Mouse (Mus musculus) CH12.LX (cell line): ENCODE data around the gene Lhcgr. TPM values are rescaled to one million over a fixed set of nuclear protein-coding genes. Genes with fewer than 3 reads are reported as not detected.

Experiments
- DNase-seq: peaks from one replicate; pipeline ENCODE4 v3.0.0-alpha.2; 2013; ENCODE audit errors: extremely low read depth
- H3K27ac ChIP-seq: 2 replicates; pipeline ENCODE4 v1.5.1; 2012; ENCODE audit warnings: low read depth, mild to moderate bottlenecking, control low read depth, moderate library complexity; ENCODE audit not compliant: insufficient read depth
- H3K27me3 ChIP-seq: replicated peaks from 2 replicates; pipeline ENCODE3; 2012; ENCODE audit warnings: inconsistent platforms
- H3K36me3 ChIP-seq, 2 experiments: replicated peaks in 1 of 2; 2 replicates each; pipeline versions ENCODE3 to v1.6.1; 2012; ENCODE audit warnings: inconsistent platforms in 1 of 2, low read length in 1 of 2, mild to moderate bottlenecking in 1 of 2, mixed read lengths in 1 of 2, moderate library complexity in 1 of 2; ENCODE audit not compliant: control insufficient read depth in 1 of 2, insufficient read depth in 1 of 2
- H3K4me1 ChIP-seq, 2 experiments: 2 replicates each; pipeline ENCODE4 v1.6.1; 2012; ENCODE audit warnings: inconsistent platforms in 1 of 2, moderate library complexity in 1 of 2; ENCODE audit not compliant: insufficient read depth in 2 of 2, control insufficient read depth in 1 of 2
- H3K4me2 ChIP-seq: 2 replicates; pipeline ENCODE4 v1.6.1; 2012; ENCODE audit warnings: low read depth, mild to moderate bottlenecking, control low read depth; ENCODE audit not compliant: poor library complexity, insufficient read depth, severe bottlenecking
- H3K4me3 ChIP-seq, 3 experiments: fragments of 150-350 bp in 1 of 3; sonication (generic) in 1 of 3; replicated peaks in 1 of 3; 2 replicates each; pipeline versions ENCODE3 to v1.5.1; 2011 to 2012; ENCODE audit warnings: low read depth in 2 of 3, low read length in 2 of 3, mild to moderate bottlenecking in 2 of 3, moderate library complexity in 2 of 3, control low read depth in 1 of 3, improper control_type of control experiment in 1 of 3, inconsistent platforms in 1 of 3, mixed read lengths in 1 of 3; ENCODE audit not compliant: poor library complexity in 1 of 3
- H3K79me2 ChIP-seq: replicated peaks from 2 replicates; pipeline ENCODE4 v1.6.1; 2012; ENCODE audit warnings: mild to moderate bottlenecking, moderate library complexity; ENCODE audit not compliant: control insufficient read depth, poor library complexity, insufficient read depth, severe bottlenecking; ENCODE audit errors: extremely low read depth
- H3K9ac ChIP-seq: 2 replicates; pipeline ENCODE4 v1.6.1; 2012; ENCODE audit warnings: low read depth, mild to moderate bottlenecking, control low read depth, moderate library complexity; ENCODE audit not compliant: insufficient read depth
- H3K9me3 ChIP-seq: replicated peaks from 2 replicates; pipeline ENCODE3; 2012; ENCODE audit warnings: low read length, inconsistent platforms, mixed read lengths
- BHLHE40 ChIP-seq: IDR thresholded peaks from 2 replicates; pipeline ENCODE4 v1.6.1; 2011; ENCODE audit warnings: mild to moderate bottlenecking, low read depth, low read length, improper control_type of control experiment
- CHD1 ChIP-seq: IDR thresholded peaks from 2 replicates; pipeline ENCODE4 v1.6.1; 2012; ENCODE audit warnings: low read depth, low read length, improper control_type of control experiment, inconsistent platforms
- CHD2 ChIP-seq: IDR thresholded peaks from 2 replicates; pipeline ENCODE4 v1.6.1; 2011; ENCODE audit warnings: low read length, improper control_type of control experiment
- E2F4 ChIP-seq: IDR thresholded peaks from 2 replicates; pipeline ENCODE4 v1.6.1; 2011; ENCODE audit warnings: low read depth, low read length, improper control_type of control experiment; ENCODE audit not compliant: insufficient replicate concordance
- ELF1 ChIP-seq: IDR thresholded peaks from 2 replicates; pipeline ENCODE4 v1.6.1; 2014; ENCODE audit warnings: low read depth, mild to moderate bottlenecking, inconsistent platforms, low read length, improper control_type of control experiment
- EP300 ChIP-seq: IDR thresholded peaks from 2 replicates; pipeline ENCODE4 v1.6.1; 2011; ENCODE audit warnings: low read length, improper control_type of control experiment
- ETS1 ChIP-seq: conservative IDR thresholded peaks from 2 replicates; pipeline ENCODE4 v1.6.1; 2012; ENCODE audit warnings: low read depth, mild to moderate bottlenecking, inconsistent platforms, low read length, improper control_type of control experiment, moderate library complexity
- GABPA ChIP-seq: IDR thresholded peaks from 2 replicates; pipeline ENCODE4 v1.6.1; 2012; ENCODE audit warnings: low read depth, low read length, improper control_type of control experiment, inconsistent platforms; ENCODE audit not compliant: insufficient replicate concordance
- IRF4 ChIP-seq: IDR thresholded peaks from 2 replicates; pipeline ENCODE4 v1.6.1; 2014; ENCODE audit warnings: low read depth, mild to moderate bottlenecking, inconsistent platforms, low read length, improper control_type of control experiment
- JUND ChIP-seq: conservative IDR thresholded peaks from 2 replicates; pipeline ENCODE4 v1.6.1; 2011; ENCODE audit warnings: low read depth, low read length, improper control_type of control experiment
- KAT2A ChIP-seq: IDR thresholded peaks from 2 replicates; pipeline ENCODE4 v1.6.1; 2012; ENCODE audit warnings: low read length, improper control_type of control experiment, inconsistent platforms; ENCODE audit not compliant: insufficient replicate concordance
- MAFK ChIP-seq: IDR thresholded peaks from 2 replicates; pipeline ENCODE4 v1.6.1; 2011; ENCODE audit warnings: low read length, improper control_type of control experiment; ENCODE audit not compliant: insufficient replicate concordance
- MAX ChIP-seq: IDR thresholded peaks from 2 replicates; pipeline ENCODE4 v1.6.1; 2011; ENCODE audit warnings: low read length, improper control_type of control experiment
- MAZ ChIP-seq: IDR thresholded peaks from 2 replicates; pipeline ENCODE4 v1.6.1; 2012; ENCODE audit warnings: low read depth, mild to moderate bottlenecking, inconsistent platforms, low read length, improper control_type of control experiment, moderate library complexity
- MEF2A ChIP-seq: IDR thresholded peaks from 2 replicates; pipeline ENCODE4 v1.6.1; 2014; ENCODE audit warnings: low read depth, mild to moderate bottlenecking, inconsistent platforms, low read length, improper control_type of control experiment, borderline replicate concordance
- MYC ChIP-seq: IDR thresholded peaks from 2 replicates; pipeline ENCODE4 v1.6.1; 2011; ENCODE audit warnings: low read depth, mild to moderate bottlenecking, improper control_type of control experiment, low read length
- PAX5 ChIP-seq: IDR thresholded peaks from 2 replicates; pipeline ENCODE4 v1.6.1; 2012; ENCODE audit warnings: low read length, inconsistent platforms, mixed read lengths
- POLR2A ChIP-seq: IDR thresholded peaks from 2 replicates; pipeline ENCODE4 v1.6.1; 2011; ENCODE audit warnings: low read depth, mild to moderate bottlenecking, improper control_type of control experiment, low read length
- POLR2AphosphoS2 ChIP-seq: IDR thresholded peaks from 2 replicates; pipeline ENCODE4 v1.6.1; 2011; ENCODE audit warnings: low read depth, low read length, improper control_type of control experiment
- RAD21 ChIP-seq: IDR thresholded peaks from 2 replicates; pipeline ENCODE4 v1.6.1; 2011; ENCODE audit warnings: low read depth, mild to moderate bottlenecking, low read length, improper control_type of control experiment, moderate library complexity
- RCOR1 ChIP-seq: conservative IDR thresholded peaks from 2 replicates; pipeline ENCODE4 v1.6.1; 2012; ENCODE audit warnings: low read depth, mild to moderate bottlenecking, inconsistent platforms, low read length, improper control_type of control experiment
- SIN3A ChIP-seq: IDR thresholded peaks from 2 replicates; pipeline ENCODE4 v1.6.1; 2012; ENCODE audit warnings: low read length, improper control_type of control experiment, inconsistent platforms
- SMC3 ChIP-seq: IDR thresholded peaks from 2 replicates; pipeline ENCODE4 v1.6.1; 2011; ENCODE audit warnings: low read depth, low read length, improper control_type of control experiment
- TBP ChIP-seq: conservative IDR thresholded peaks from 2 replicates; pipeline ENCODE4 v1.6.1; 2011; ENCODE audit warnings: low read depth, low read length, improper control_type of control experiment
- UBTF ChIP-seq: IDR thresholded peaks from 2 replicates; pipeline ENCODE4 v1.6.1; 2012; ENCODE audit warnings: low read depth, mild to moderate bottlenecking, inconsistent platforms, low read length, improper control_type of control experiment, moderate library complexity
- USF1 ChIP-seq: IDR thresholded peaks from 2 replicates; pipeline ENCODE4 v1.6.1; 2014; ENCODE audit warnings: low read depth, mild to moderate bottlenecking, inconsistent platforms, low read length, improper control_type of control experiment
- ZC3H11A ChIP-seq: IDR thresholded peaks from 2 replicates; pipeline ENCODE4 v1.6.1; 2012; ENCODE audit warnings: low read depth, mild to moderate bottlenecking, inconsistent platforms, low read length, improper control_type of control experiment
- ZKSCAN1 ChIP-seq: IDR thresholded peaks from 2 replicates; pipeline ENCODE4 v1.6.1; 2012; ENCODE audit warnings: low read depth, inconsistent platforms, low read length, improper control_type of control experiment, borderline replicate concordance
- ZMIZ1 ChIP-seq: IDR thresholded peaks from 2 replicates; pipeline ENCODE4 v1.6.1; 2012; ENCODE audit warnings: low read depth, mild to moderate bottlenecking, inconsistent platforms, low read length, improper control_type of control experiment
- ZNF384 ChIP-seq: IDR thresholded peaks from 2 replicates; pipeline ENCODE4 v1.6.1; 2012; ENCODE audit warnings: low read depth, low read length, improper control_type of control experiment, inconsistent platforms
- dilution Hi-C: fragments of 300-500 bp; cut with MboI; formaldehyde crosslinking; loops from 2 replicates; pipeline ENCODE4 v1.14.3; 2020; ENCODE audit warnings: low sequenced_read_pairs; ENCODE audit not compliant: extremely low pct_unique_long_range_greater_than_20kb, extremely low pct_ligation_motif_present
- in situ Hi-C: fragments of 300-500 bp; cut with MboI; formaldehyde crosslinking; loops from 3 replicates; pipeline ENCODE4 v1.14.3; 2019; ENCODE audit warnings: low sequenced_read_pairs, low pct_ligation_motif_present, low pct_unique_long_range_greater_than_20kb, mixed read lengths
- polyA plus RNA-seq: library from polyadenylated mRNA; unstranded; fragments of >175 nt; gene quantifications from 2 replicates; pipeline ENCODE4 v1.2.1, GENCODE M21; 2012; ENCODE audit warnings: low read depth; ENCODE audit not compliant: insufficient read length
- total RNA-seq, 2 experiments: library from RNA; depleted of rRNA; stranded (reverse); fragments of 300-350 nt in 1 of 2; fragments of >200 nt in 1 of 2; gene quantifications; 2 replicates each; pipeline ENCODE4 v1.2.3; 2012 to 2014

Lhcgr gene
- total and polyA plus RNA-seq, 3 experiments, result not detected

DNA sequence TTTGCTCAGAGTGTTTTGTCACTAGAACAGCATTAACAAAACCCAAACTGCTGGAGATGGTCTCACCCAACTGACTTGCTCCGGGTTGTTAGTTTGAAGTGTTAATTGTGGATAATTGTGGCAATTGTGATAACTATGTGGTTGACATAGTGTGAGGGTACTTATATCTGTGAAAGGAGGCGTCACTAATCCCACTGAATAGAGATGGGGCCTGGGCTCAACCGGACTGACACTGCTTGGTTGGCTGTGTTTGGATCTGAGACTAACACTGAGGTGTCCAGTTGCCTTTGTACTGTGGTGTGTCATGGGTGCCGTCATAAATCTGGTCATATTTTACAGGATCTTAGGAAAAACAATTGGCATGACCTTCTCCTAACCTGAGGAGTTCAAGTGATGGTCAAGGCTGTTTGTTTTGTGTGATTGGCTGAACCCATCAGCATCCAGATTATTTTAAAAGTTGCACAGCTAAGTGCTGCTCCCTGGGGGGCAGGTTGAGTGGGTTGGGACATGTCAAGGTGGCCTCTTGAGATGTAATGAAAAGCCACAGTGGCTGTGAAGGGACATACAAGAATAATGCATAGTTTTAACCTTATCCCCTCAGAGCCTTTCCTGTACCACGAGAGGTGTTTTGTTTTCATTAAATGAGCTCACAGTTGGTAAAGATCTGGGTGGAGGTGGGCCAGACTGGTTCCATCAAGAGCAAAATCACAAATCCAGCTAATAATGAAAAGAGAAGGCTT, 28.2 kb downstream of the Lhcgr start:
- H3K27me3 ChIP-seq, result no peaks in the 10 kb centered on the region
- H3K36me3 ChIP-seq, result no peaks in the 10 kb centered on the region
- peaks cover 3% of the 10 kb centered on the region for H3K9me3 ChIP-seq
- H3K27ac ChIP-seq, result no peak overlapping the region
- no peak overlapping the region for H3K4me2 ChIP-seq
- H3K9ac ChIP-seq, result no peak overlapping the region
- TF ChIP-seq POLR2AphosphoS2 (no peak), ZC3H11A (no peak), KAT2A (no peak), ETS1 (no peak), MAZ (no peak), ZKSCAN1 (no peak), IRF4 (no peak), TBP (no peak), PAX5 (no peak), RCOR1 (no peak), GABPA (no peak), SIN3A (no peak), ZMIZ1 (no peak), SMC3 (no peak)
- DNase-seq, result no peak
- in situ Hi-C loops (no loop called here), dilution Hi-C loops (no loop called here)
- H3K4me3 ChIP-seq, result no peak overlapping the region
- peaks cover 5 to 10% of the 10 kb centered on the region in 2 experiments; a peak in 3 of 4 replicates for H3K4me1 ChIP-seq
- H3K79me2 ChIP-seq, result no peaks in the 10 kb centered on the region

DNA sequence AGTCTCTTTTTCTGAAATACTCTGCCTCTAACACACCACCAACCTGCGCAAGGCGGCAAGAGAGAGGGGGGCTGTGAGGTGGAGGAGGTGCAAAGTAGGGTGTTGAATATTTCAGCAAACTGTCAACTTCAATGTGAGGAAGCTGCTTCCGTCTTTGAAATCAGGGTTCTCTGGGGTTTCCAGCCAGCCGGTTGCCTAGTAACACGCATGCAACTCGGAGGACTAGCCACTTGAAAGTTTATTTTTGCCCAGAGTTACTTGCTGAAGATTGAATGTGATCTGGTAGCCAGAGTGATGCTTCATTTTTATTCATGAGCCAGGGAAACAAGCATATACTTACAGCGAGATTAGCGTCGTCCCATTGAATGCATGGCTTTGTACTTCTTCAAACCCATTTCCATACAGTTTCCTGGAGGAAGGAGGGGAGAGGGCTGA, 33.8 kb downstream of the Lhcgr start:
- Histone ChIP-seq H3K4me1 (peaks cover 0 to 3% of the 10 kb centered on the region in 2 experiments; a peak in 3 of 4 replicates), H3K9me3 (no peaks in the 10 kb centered on the region), H3K79me2 (no peaks in the 10 kb centered on the region), H3K4me2 (no peak overlapping the region), H3K27ac (no peak overlapping the region), H3K36me3 (no peaks in the 10 kb centered on the region), H3K27me3 (no peaks in the 10 kb centered on the region), H3K9ac (no peak overlapping the region), H3K4me3 (no peak overlapping the region)
- no peak for DNase-seq
- dilution Hi-C loops (no loop called here), in situ Hi-C loops (loop anchor here (10.0 kb wide), 1 partner anchor 103 kb away; no protein-coding TSS in a partner anchor)
- TF ChIP-seq ZKSCAN1 (no peak), JUND (no peak), MEF2A (no peak), MAFK (no peak), UBTF (no peak), TBP (no peak), KAT2A (no peak), POLR2A (no peak), ZMIZ1 (no peak), EP300 (no peak), RAD21 (no peak), E2F4 (no peak), ZNF384 (no peak), MAX (no peak), CHD2 (no peak), CHD1 (no peak), USF1 (no peak), ELF1 (no peak), BHLHE40 (no peak), MYC (no peak)
